Mouse (Mus musculus): Measurements from ENCODE around the gene Neurl2. TPM values are rescaled to one million over a fixed set of nuclear protein-coding genes. Genes with fewer than 3 reads are reported as not detected.
"Not testable (repeated sequence)": the region's sequence is repeated elsewhere in the genome, so short reads cannot be mapped to it uniquely, and the experiment has no call there.

Neurl2 gene
- polyA plus RNA-seq, 1 experiment from 2014 or later, result 7.5 TPM

GRCm38 (mm10) chr2:164857101-164857821, 24.0 kb upstream of the Neurl2 start, which contains the start of gene Pltp:
Pltp (minus strand) TSS chr2:164857711.
- H3K4me2 ChIP-seq, result peak within 1 kb of the TSS; percentile 94
- peak within 1 kb of the TSS; percentile 59 for H3K27ac ChIP-seq
- ATAC-seq (ENCODE audit: borderline replicate concordance, extremely low read depth, low FRiP score, low TSS enrichment), result peak; percentile 73
- H3K4me3 ChIP-seq, result peak within 1 kb of the TSS; percentile 57
- no peaks in the 10 kb centered on the region for H3K27me3 ChIP-seq
- peak within 1 kb of the TSS; percentile 41 for H3K9ac ChIP-seq
- peaks cover 60% of the 10 kb centered on the region for H3K4me1 ChIP-seq
- WGBS, result under 1% methylated on average over 47 of the region's 47 CpGs
- 0 out of 2 replicates have a peak, but pooled peaks cover 8% of the 10 kb centered on the region for H3K36me3 ChIP-seq
- no peaks in the 10 kb centered on the region for H3K9me3 ChIP-seq

DNA sequence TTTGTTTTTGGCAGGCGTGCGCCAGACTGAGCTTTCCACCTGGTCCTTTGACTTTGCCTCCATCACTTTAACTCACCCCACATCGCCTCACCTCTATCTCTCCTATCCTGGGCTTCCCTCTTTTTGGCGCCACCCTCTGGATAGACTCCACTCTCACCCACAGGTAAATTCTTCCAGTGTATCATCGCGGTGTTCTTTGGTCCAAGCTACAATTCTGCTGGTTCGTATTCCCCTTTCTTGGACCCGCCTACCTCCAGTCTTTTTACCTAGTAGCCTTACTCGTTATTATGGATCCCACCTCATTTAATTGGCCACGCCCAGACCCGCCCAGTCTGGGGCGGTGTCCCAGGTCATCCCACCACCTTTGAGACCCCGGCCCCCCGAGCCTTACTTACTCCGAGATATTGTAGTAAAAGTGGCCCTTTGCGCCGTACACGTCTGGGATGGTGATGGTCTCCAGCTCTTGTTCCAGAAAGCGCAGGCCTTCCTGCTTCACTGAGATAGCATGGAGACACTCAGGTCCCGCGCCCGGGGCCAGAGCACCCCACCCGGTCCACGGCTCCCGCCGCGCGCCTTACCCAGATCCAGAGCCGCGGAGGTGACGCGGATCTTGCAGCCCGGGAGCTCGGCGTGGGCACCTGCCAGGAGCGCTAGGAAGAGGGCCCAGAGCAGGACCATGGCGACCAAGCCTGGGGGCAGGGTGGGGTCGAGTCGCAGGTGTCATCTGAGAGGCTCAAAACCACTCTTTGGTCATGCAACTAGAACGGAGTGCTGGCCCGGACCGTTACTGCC, 23.2 kb upstream of the Neurl2 start:
- Histone ChIP-seq H3K9me3 (no peaks in the 10 kb centered on the region), H3K27me3 (no peaks in the 10 kb centered on the region), H3K4me1 (peaks cover 52% of the 10 kb centered on the region), H3K36me3 (peaks cover 15% of the 10 kb centered on the region), H3K4me3 (peak overlapping the region; percentile 57), H3K4me2 (peak overlapping the region; percentile 94), H3K9ac (peak overlapping the region; percentile 41), H3K27ac (peak overlapping the region; percentile 59; the same call in 1 of the 2 replicates)
- WGBS, result under 1% methylated on average over 42 of the region's 42 CpGs
- no peak for ATAC-seq (ENCODE audit: borderline replicate concordance, extremely low read depth, low FRiP score, low TSS enrichment)

DNA sequence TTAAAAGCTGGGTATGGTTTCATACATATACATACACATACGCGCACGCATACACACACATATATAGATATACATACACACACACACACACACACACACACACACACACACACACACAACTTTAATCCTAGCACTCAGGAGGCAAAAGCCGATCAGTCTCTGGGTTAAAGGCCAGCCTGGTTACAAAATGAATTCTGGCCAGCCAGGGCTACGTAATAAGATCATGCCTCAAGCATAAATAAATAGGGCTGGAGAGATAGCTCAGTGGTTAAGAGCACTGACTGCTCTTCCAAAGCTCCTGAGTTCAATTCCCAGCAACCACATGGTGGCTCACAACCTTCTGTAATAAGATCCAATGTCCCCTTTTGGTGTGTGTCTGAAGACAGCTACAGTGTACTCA, 22.3 kb upstream of the Neurl2 start:
- not testable (repeated sequence) for H3K27me3 ChIP-seq; H3K9ac ChIP-seq; ATAC-seq (ENCODE audit: borderline replicate concordance, extremely low read depth, low FRiP score, low TSS enrichment); H3K9me3 ChIP-seq; H3K27ac ChIP-seq
- H3K4me2 ChIP-seq, result peak overlapping the region; percentile 94
- H3K36me3 ChIP-seq, result peaks cover 22% of the 10 kb centered on the region
- 76% methylated on average over 5 of the region's 5 CpGs for WGBS
- peaks cover 43% of the 10 kb centered on the region for H3K4me1 ChIP-seq
- H3K4me3 ChIP-seq, result peak overlapping the region; percentile 57; the same call in 1 of the 2 replicates

GRCm38 (mm10) chr2:164850061-164850460, 16.8 kb upstream of the Neurl2 start:
- H3K27ac ChIP-seq, result no peak overlapping the region
- no peaks in the 10 kb centered on the region for H3K9me3 ChIP-seq
- ATAC-seq (ENCODE audit: borderline replicate concordance, extremely low read depth, low FRiP score, low TSS enrichment), result no peak
- 61% methylated on average over 8 of the region's 8 CpGs for WGBS
- peaks cover 34% of the 10 kb centered on the region for H3K36me3 ChIP-seq
- H3K9ac ChIP-seq, result no peak overlapping the region
- H3K27me3 ChIP-seq, result no peaks in the 10 kb centered on the region
- H3K4me2 ChIP-seq, result no peak overlapping the region
- peaks cover 4% of the 10 kb centered on the region for H3K4me1 ChIP-seq
- no peak overlapping the region for H3K4me3 ChIP-seq

GRCm38 (mm10) chr2:164845782-164846181, 12.5 kb upstream of the Neurl2 start:
- no peaks in the 10 kb centered on the region for H3K9me3 ChIP-seq
- H3K9ac ChIP-seq, result no peak overlapping the region
- ATAC-seq (ENCODE audit: borderline replicate concordance, extremely low read depth, low FRiP score, low TSS enrichment), result no peak
- H3K4me1 ChIP-seq, result no peaks in the 10 kb centered on the region
- H3K27me3 ChIP-seq, result no peaks in the 10 kb centered on the region
- no peak overlapping the region for H3K27ac ChIP-seq
- peaks cover 18% of the 10 kb centered on the region for H3K36me3 ChIP-seq
- 56% methylated on average over 3 of the region's 3 CpGs for WGBS
- H3K4me3 ChIP-seq, result no peak overlapping the region
- H3K4me2 ChIP-seq, result no peak overlapping the region

- H3K27me3 ChIP-seq, result no peaks in the 10 kb centered on the region
- H3K36me3 ChIP-seq, result peaks cover 32% of the 10 kb centered on the region
- peaks cover 21% of the 10 kb centered on the region for H3K4me1 ChIP-seq
- 92% methylated on average over 4 of the region's 4 CpGs for WGBS
- H3K9me3 ChIP-seq, result no peaks in the 10 kb centered on the region
- H3K4me3 ChIP-seq, result no peak overlapping the region
- no peak for ATAC-seq (ENCODE audit: borderline replicate concordance, extremely low read depth, low FRiP score, low TSS enrichment)
- H3K27ac ChIP-seq, result no peak overlapping the region
- H3K9ac ChIP-seq, result no peak overlapping the region
- peak overlapping the region; percentile 98; the same call in 1 of the 2 replicates for H3K4me2 ChIP-seq
Observed at GRCm38 (mm10) chr2:164835164-164835563, 1.9 kb upstream of the Neurl2 start.

DNA sequence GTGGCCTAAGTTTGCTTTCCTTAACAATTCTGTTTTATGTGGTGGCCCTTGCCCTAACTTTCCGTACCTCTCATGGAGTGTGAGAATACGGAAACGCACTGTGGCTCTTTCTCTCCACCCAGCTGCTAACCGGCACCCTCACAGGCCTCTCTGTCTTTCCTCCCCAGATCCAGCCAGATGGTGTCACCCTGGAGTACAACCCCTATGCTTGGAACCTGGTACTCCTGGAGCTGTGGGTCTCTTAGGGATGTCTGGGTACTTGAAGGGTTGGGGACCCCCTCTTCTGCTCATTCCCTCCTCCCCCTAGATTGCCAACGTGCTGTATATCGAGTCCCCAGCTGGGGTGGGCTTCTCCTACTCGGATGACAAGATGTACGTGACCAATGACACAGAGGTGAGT, 1.3 kb upstream of the Neurl2 start:
- H3K9ac ChIP-seq, result peak overlapping the region; percentile 77
- H3K4me3 ChIP-seq, result peak overlapping the region; percentile 67
- peak overlapping the region; percentile 98 for H3K4me2 ChIP-seq
- ATAC-seq (ENCODE audit: borderline replicate concordance, extremely low read depth, low FRiP score, low TSS enrichment), result no peak
- H3K4me1 ChIP-seq, result peaks cover 21% of the 10 kb centered on the region
- H3K9me3 ChIP-seq, result no peaks in the 10 kb centered on the region
- H3K27ac ChIP-seq, result no peak overlapping the region
- WGBS, result 39% methylated on average over 8 of the region's 8 CpGs
- no peaks in the 10 kb centered on the region for H3K27me3 ChIP-seq
- H3K36me3 ChIP-seq, result peaks cover 25% of the 10 kb centered on the region

DNA sequence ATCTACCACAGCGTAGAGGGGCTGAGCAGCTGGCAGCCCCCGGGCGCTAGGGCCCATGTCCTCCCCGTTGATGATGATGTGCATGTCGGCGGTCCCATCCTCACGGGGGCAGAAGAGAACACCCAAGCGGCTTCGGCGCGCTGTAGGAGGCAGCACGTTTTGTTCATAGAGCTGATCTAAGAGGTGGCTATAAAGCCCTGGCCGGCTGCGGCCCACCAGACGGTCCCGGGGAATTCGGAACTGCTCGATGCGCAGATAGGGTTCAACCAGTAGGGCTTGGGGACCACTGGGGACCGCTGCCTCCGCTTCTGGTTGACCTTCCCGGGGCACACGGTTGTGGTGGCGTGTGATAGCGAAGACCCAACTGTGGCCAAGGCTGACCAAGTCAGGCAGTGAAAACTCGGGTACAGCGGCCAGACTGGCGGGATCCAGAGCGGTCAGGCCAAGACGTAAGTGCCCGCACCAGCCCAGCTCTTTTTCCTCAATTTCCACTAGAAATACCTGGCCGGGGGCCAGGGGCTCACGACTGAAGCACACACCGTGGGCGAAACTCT, 431 bp downstream of the Neurl2 start, which contains the start of gene Ctsa:
Ctsa (plus strand) TSS at position 126 of the 554 bp plus-strand sequence.
- Histone ChIP-seq H3K9me3 (no peaks in the 10 kb centered on the region), H3K4me1 (peaks cover 21% of the 10 kb centered on the region), H3K27me3 (no peaks in the 10 kb centered on the region), H3K4me3 (peak within 1 kb of the TSS; percentile 67), H3K9ac (peak within 1 kb of the TSS; percentile 77), H3K36me3 (peaks cover 10% of the 10 kb centered on the region), H3K4me2 (peak within 1 kb of the TSS; percentile 98), H3K27ac (peak within 1 kb of the TSS; percentile 92)
- peak; percentile 84 for ATAC-seq (ENCODE audit: borderline replicate concordance, extremely low read depth, low FRiP score, low TSS enrichment)
- 1% methylated on average over 35 of the region's 35 CpGs for WGBS

- Histone ChIP-seq H3K4me2 (peak overlapping the region; percentile 98), H3K4me3 (peak overlapping the region; percentile 67), H3K36me3 (peaks cover 12% of the 10 kb centered on the region; the same call in 1 of the 2 replicates), H3K27ac (peak overlapping the region; percentile 92), H3K4me1 (peaks cover 21% of the 10 kb centered on the region), H3K9ac (peak overlapping the region; percentile 77), H3K9me3 (no peaks in the 10 kb centered on the region), H3K27me3 (no peaks in the 10 kb centered on the region)
- 55% methylated on average over 16 of the region's 16 CpGs for WGBS
- no peak for ATAC-seq (ENCODE audit: borderline replicate concordance, extremely low read depth, low FRiP score, low TSS enrichment)
Observed at GRCm38 (mm10) chr2:164832032-164832747, 1.1 kb downstream of the Neurl2 start.

- no peak overlapping the region for H3K27ac ChIP-seq
- no peaks in the 10 kb centered on the region for H3K27me3 ChIP-seq
- no peak overlapping the region for H3K4me3 ChIP-seq
- peaks cover 18% of the 10 kb centered on the region for H3K36me3 ChIP-seq
- no peaks in the 10 kb centered on the region for H3K9me3 ChIP-seq
- 79% methylated on average over 10 of the region's 10 CpGs for WGBS
- ATAC-seq (ENCODE audit: borderline replicate concordance, extremely low read depth, low FRiP score, low TSS enrichment), result no peak
- no peak overlapping the region for H3K4me2 ChIP-seq
- peaks cover 21% of the 10 kb centered on the region for H3K4me1 ChIP-seq
- H3K9ac ChIP-seq, result no peak overlapping the region
Observed at GRCm38 (mm10) chr2:164831029-164831428, 2.2 kb downstream of the Neurl2 start.

DNA sequence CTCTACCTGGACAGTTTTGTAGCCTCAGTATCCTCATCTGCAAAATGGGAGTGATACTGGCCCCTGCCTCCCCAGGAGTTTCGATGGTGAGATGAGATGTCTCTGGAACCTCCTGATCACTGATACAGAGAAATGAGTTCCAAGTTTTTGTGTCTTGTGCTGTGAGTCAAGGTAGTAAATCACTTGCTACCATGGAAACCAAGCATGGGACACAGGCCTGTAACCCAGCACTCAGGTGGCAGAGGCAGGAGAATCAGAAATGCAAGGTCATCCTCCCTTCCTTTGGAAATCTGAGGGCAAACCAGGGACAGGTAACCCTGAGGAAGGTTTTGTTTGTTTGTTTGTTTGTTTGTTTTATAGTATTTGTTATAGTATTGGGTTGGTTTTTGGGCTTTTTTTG, 4.2 kb downstream of the Neurl2 start:
- WGBS, result 95% methylated on average over 1 of the region's 1 CpGs

More for the DNA sequence above, 4.2 kb downstream of the Neurl2 start:
- H3K9ac ChIP-seq, result no peak overlapping the region
- H3K4me2 ChIP-seq, result no peak overlapping the region
- ATAC-seq (ENCODE audit: borderline replicate concordance, extremely low read depth, low FRiP score, low TSS enrichment), result no peak
- no peaks in the 10 kb centered on the region for H3K9me3 ChIP-seq
- peaks cover 29% of the 10 kb centered on the region for H3K36me3 ChIP-seq
- H3K4me1 ChIP-seq, result peaks cover 12% of the 10 kb centered on the region
- no peak overlapping the region for H3K4me3 ChIP-seq
- no peaks in the 10 kb centered on the region for H3K27me3 ChIP-seq
- no peak overlapping the region for H3K27ac ChIP-seq

Measured in lung, embryonic 15.5 days (tissue).